Mouse (Mus musculus): ENCODE results near the gene Ypel2. TPM values are rescaled to one million over a fixed set of nuclear protein-coding genes. Genes with fewer than 3 reads are reported as not detected.

The Ypel2 gene
- polyA plus RNA-seq, 1 experiment from 2014 or later = 3.1 TPM

DNA sequence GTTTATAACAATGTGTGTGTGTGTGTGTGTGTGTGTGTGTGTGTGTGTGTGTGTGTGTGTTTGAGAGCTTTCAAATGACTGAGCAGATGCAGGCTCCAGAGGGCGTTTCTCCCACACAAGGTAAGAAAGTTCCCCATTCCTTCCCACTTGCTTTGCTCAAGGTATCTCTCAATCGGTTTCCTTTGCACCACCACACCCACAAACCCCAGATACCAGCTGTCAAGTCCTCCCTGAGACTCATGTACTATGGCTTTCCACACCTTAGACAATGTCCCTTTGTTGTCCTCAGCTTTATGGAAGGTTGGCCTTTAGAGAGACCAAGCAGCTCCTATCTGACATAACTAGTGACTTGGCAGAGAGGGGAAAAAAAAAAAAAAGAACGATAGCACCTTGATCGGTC lies 29.3 kb upstream of the Ypel2 start:
- Histone ChIP-seq H3K9ac (ENCODE audit: low read depth, low read length) (no peak overlapping the region), H3K4me2 (no peak overlapping the region), H3K27ac (ENCODE audit: low read depth, low read length) (no peak overlapping the region), H3K9me3 (ENCODE audit: control insufficient read depth, low read length) (no peaks in the 10 kb centered on the region), H3K27me3 (replicated peaks; ENCODE audit: control insufficient read depth, insufficient read depth, low read length) (no peaks in the 10 kb centered on the region), H3K4me3 (ENCODE audit: low read depth, low read length) (no peak overlapping the region), H3K36me3 (ENCODE audit: control insufficient read depth, insufficient read depth, low read length) (no peaks in the 10 kb centered on the region; the same call in 1 of the 2 replicates), H3K4me1 (replicated peaks; ENCODE audit: control insufficient read depth, insufficient read depth, low read length) (no peaks in the 10 kb centered on the region)
- ATAC-seq (replicated peaks; ENCODE audit: low FRiP score) = no peak
- no peak for DNase-seq (ENCODE audit: low spot score)
- 72% methylated on average over 4 of the region's 4 CpGs for WGBS

DNA sequence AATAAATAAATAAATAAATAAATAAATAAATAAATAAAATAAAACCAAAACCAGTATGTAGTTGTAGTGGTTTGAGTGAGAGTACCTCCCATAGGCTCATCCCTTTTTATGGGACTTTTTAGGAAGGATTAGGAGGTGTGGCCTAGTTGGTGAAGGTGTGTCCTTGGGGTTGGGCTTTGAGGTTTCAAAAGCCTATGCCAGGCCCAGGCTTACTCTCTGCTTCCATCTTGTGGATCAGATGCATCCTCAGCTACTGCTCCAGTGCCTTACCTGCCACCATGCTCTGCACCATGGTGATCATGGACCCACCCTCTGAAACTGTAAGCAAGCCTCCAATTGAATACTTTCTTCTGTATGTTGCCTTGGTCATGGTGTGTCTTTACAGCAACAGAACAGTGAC lies 28.0 kb upstream of the Ypel2 start:
- H3K27me3 ChIP-seq (replicated peaks; ENCODE audit: control insufficient read depth, insufficient read depth, low read length) = no peaks in the 10 kb centered on the region
- H3K4me2 ChIP-seq = no peak overlapping the region
- H3K9ac ChIP-seq (ENCODE audit: low read depth, low read length) = no peak overlapping the region
- no peak overlapping the region for H3K27ac ChIP-seq (ENCODE audit: low read depth, low read length)
- no peaks in the 10 kb centered on the region; the same call in 1 of the 2 replicates for H3K36me3 ChIP-seq (ENCODE audit: control insufficient read depth, insufficient read depth, low read length)
- no peak overlapping the region for H3K4me3 ChIP-seq (ENCODE audit: low read depth, low read length)
- H3K4me1 ChIP-seq (replicated peaks; ENCODE audit: control insufficient read depth, insufficient read depth, low read length) = no peaks in the 10 kb centered on the region
- no peaks in the 10 kb centered on the region for H3K9me3 ChIP-seq (ENCODE audit: control insufficient read depth, low read length)
- no peak for ATAC-seq (replicated peaks; ENCODE audit: low FRiP score)
- DNase-seq (ENCODE audit: low spot score) = no peak

DNA sequence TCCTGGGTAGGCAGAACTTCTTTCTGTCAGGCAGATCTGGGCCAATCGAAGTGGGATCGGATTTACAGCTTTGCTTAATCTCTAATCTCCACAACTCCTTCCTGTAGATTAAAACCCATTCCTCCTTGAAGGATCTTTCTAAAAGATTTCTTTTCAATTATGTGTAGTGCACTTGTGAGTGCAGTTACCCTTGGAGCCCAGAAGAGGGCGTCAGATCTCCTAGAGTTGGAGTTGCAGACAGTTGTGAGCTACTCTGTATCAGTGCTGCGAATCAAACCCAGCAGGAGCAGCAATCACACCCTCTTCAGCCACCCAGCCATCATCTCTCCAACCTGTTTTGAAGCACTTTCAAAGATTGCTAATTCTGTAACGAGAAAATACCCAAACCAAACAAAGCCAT lies 26.9 kb upstream of the Ypel2 start:
- Histone ChIP-seq H3K4me1 (replicated peaks; ENCODE audit: control insufficient read depth, insufficient read depth, low read length) (no peaks in the 10 kb centered on the region), H3K9me3 (ENCODE audit: control insufficient read depth, low read length) (no peaks in the 10 kb centered on the region), H3K27me3 (replicated peaks; ENCODE audit: control insufficient read depth, insufficient read depth, low read length) (no peaks in the 10 kb centered on the region), H3K4me3 (ENCODE audit: low read depth, low read length) (no peak overlapping the region), H3K27ac (ENCODE audit: low read depth, low read length) (no peak overlapping the region), H3K4me2 (no peak overlapping the region), H3K36me3 (ENCODE audit: control insufficient read depth, insufficient read depth, low read length) (no peaks in the 10 kb centered on the region; the same call in 1 of the 2 replicates), H3K9ac (ENCODE audit: low read depth, low read length) (no peak overlapping the region)
- ATAC-seq (replicated peaks; ENCODE audit: low FRiP score) (no peak), DNase-seq (ENCODE audit: low spot score) (no peak)
- 77% methylated on average over 5 of the region's 5 CpGs for WGBS

DNA sequence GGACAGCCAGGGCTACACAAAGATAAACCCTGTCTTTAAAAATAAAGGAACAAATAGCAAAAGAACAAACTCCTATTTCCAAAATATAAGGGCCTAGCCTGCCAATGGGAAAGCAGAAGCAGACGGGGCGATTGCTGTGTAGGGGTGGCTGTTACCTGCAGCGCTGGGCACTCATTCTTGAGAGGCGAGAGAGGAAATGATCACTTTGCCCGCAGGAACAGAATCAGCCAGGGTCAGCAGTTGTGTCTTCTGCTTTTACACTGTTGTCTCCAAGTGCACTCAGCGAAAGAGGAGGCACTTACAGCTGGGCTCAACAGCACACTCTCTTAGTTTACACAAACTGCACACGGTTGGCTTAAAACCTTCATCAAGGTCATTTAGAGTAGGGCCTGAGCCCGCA lies 25.9 kb upstream of the Ypel2 start:
- ATAC-seq (replicated peaks; ENCODE audit: low FRiP score) (no peak), DNase-seq (ENCODE audit: low spot score) (no peak)
- WGBS = 81% methylated on average over 8 of the region's 8 CpGs
- H3K27me3 ChIP-seq (replicated peaks; ENCODE audit: control insufficient read depth, insufficient read depth, low read length) = no peaks in the 10 kb centered on the region
- H3K4me2 ChIP-seq = no peak overlapping the region
- H3K36me3 ChIP-seq (ENCODE audit: control insufficient read depth, insufficient read depth, low read length) = no peaks in the 10 kb centered on the region; the same call in 1 of the 2 replicates
- no peaks in the 10 kb centered on the region for H3K9me3 ChIP-seq (ENCODE audit: control insufficient read depth, low read length)
- no peaks in the 10 kb centered on the region for H3K4me1 ChIP-seq (replicated peaks; ENCODE audit: control insufficient read depth, insufficient read depth, low read length)
- H3K9ac ChIP-seq (ENCODE audit: low read depth, low read length) = no peak overlapping the region
- H3K4me3 ChIP-seq (ENCODE audit: low read depth, low read length) = no peak overlapping the region
- H3K27ac ChIP-seq (ENCODE audit: low read depth, low read length) = no peak overlapping the region

DNA sequence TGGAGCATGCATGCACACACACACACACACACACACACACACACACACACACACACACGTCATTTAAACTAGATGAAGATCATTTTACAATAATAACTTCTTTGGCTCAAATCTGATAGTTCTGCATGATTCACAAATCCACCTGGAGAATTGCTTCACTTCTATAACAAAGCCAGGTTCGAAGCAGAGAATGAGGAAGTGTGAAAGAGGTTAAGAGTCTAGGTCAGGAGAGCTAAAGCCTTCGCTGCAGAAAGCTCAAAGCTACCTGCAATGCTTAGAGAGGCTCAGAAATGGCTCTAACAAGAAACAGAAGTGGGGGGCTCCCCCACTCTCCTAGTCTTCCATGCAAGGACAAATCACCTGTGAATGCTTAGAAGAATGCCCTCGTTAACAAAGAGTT lies 24.6 kb upstream of the Ypel2 start:
- no peak for DNase-seq (ENCODE audit: low spot score)
- no peaks in the 10 kb centered on the region for H3K4me1 ChIP-seq (replicated peaks; ENCODE audit: control insufficient read depth, insufficient read depth, low read length)
- ATAC-seq (replicated peaks; ENCODE audit: low FRiP score) = no peak
- no peak overlapping the region for H3K9ac ChIP-seq (ENCODE audit: low read depth, low read length)
- H3K9me3 ChIP-seq (ENCODE audit: control insufficient read depth, low read length) = no peaks in the 10 kb centered on the region
- no peak overlapping the region for H3K4me2 ChIP-seq
- 59% methylated on average over 4 of the region's 4 CpGs for WGBS
- no peaks in the 10 kb centered on the region for H3K27me3 ChIP-seq (replicated peaks; ENCODE audit: control insufficient read depth, insufficient read depth, low read length)
- H3K4me3 ChIP-seq (ENCODE audit: low read depth, low read length) = no peak overlapping the region
- H3K36me3 ChIP-seq (ENCODE audit: control insufficient read depth, insufficient read depth, low read length) = no peaks in the 10 kb centered on the region
- H3K27ac ChIP-seq (ENCODE audit: low read depth, low read length) = no peak overlapping the region

DNA sequence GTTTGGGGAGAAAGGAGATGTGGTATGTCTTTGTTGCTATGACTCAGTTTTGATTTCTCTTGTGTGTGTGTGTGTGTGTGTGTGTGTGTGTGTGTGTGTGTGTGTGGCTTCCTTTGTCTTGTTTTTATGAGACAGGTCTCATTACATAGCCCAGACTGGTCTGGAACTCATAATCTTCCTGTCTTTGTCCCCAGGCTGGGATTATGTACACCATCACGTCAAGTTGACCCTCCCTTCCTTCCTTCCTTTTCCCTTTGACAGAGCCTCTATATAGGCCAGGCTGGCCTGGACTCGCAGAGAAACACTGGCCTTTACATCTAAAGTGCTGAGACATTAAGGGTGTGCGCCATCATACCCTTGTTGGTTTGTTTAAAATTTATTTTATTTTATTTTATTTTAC lies 22.2 kb upstream of the Ypel2 start:
- Histone ChIP-seq H3K4me1 (replicated peaks; ENCODE audit: control insufficient read depth, insufficient read depth, low read length) (no peaks in the 10 kb centered on the region), H3K9me3 (ENCODE audit: control insufficient read depth, low read length) (no peaks in the 10 kb centered on the region), H3K27ac (ENCODE audit: low read depth, low read length) (no peak overlapping the region), H3K4me2 (no peak overlapping the region), H3K27me3 (replicated peaks; ENCODE audit: control insufficient read depth, insufficient read depth, low read length) (no peaks in the 10 kb centered on the region), H3K4me3 (ENCODE audit: low read depth, low read length) (no peak overlapping the region), H3K9ac (ENCODE audit: low read depth, low read length) (no peak overlapping the region), H3K36me3 (ENCODE audit: control insufficient read depth, insufficient read depth, low read length) (no peaks in the 10 kb centered on the region)
- DNase-seq (ENCODE audit: low spot score) (no peak), ATAC-seq (replicated peaks; ENCODE audit: low FRiP score) (no peak)
- WGBS = 62% methylated on average over 3 of the region's 3 CpGs

DNA sequence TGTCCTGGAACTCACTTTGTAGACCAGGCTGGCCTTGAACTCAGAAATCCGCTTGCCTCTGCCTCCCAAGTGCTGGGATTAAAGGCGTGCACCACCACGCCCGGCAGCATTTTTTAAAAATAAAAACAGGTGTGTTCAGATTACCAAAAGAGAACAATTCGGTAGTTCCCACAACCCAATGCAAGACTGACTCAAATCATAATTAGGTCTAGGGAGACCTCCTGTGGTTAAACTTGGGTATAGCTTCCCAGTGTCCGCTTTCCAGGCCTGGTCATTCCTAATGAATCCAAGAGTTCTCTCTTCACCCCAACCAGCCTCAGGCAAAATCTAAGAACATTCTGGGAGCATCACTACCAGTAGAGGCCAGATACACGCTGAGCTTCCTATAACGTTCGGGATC lies 17.0 kb upstream of the Ypel2 start:
- H3K4me1 ChIP-seq (replicated peaks; ENCODE audit: control insufficient read depth, insufficient read depth, low read length) = no peaks in the 10 kb centered on the region
- H3K27ac ChIP-seq (ENCODE audit: low read depth, low read length) = no peak overlapping the region
- no peak overlapping the region for H3K9ac ChIP-seq (ENCODE audit: low read depth, low read length)
- DNase-seq (ENCODE audit: low spot score) (peak; percentile 36), ATAC-seq (replicated peaks; ENCODE audit: low FRiP score) (no peak)
- no peaks in the 10 kb centered on the region for H3K27me3 ChIP-seq (replicated peaks; ENCODE audit: control insufficient read depth, insufficient read depth, low read length)
- WGBS = 18% methylated on average over 9 of the region's 9 CpGs
- no peak overlapping the region for H3K4me3 ChIP-seq (ENCODE audit: low read depth, low read length)
- H3K9me3 ChIP-seq (ENCODE audit: control insufficient read depth, low read length) = no peaks in the 10 kb centered on the region
- no peaks in the 10 kb centered on the region for H3K36me3 ChIP-seq (ENCODE audit: control insufficient read depth, insufficient read depth, low read length)
- H3K4me2 ChIP-seq = no peak overlapping the region

DNA sequence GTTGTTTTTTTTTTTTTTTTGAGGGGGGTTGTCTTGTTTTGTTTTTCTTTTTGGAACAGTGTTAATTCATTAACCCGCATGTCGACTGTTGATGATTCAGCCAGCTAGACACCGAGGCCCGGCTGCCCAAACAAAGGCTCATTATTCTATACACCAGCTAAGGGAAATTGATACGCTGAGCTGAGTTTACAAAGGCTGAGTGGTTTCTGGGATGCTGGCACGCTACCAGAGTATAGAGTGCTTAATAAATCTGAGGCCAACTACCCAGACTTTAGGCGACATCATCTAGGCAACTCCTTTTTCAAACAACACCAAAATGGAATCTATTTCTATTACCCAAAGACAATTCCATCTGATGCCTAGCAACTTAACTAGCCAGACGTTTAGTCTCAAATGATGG lies 13.9 kb upstream of the Ypel2 start:
- Histone ChIP-seq H3K27ac (ENCODE audit: low read depth, low read length) (no peak overlapping the region), H3K4me1 (replicated peaks; ENCODE audit: control insufficient read depth, insufficient read depth, low read length) (no peaks in the 10 kb centered on the region), H3K36me3 (ENCODE audit: control insufficient read depth, insufficient read depth, low read length) (no peaks in the 10 kb centered on the region), H3K27me3 (replicated peaks; ENCODE audit: control insufficient read depth, insufficient read depth, low read length) (no peaks in the 10 kb centered on the region), H3K9ac (ENCODE audit: low read depth, low read length) (no peak overlapping the region), H3K4me2 (no peak overlapping the region), H3K9me3 (ENCODE audit: control insufficient read depth, low read length) (no peaks in the 10 kb centered on the region), H3K4me3 (ENCODE audit: low read depth, low read length) (no peak overlapping the region)
- 78% methylated on average over 8 of the region's 8 CpGs for WGBS
- no peak for ATAC-seq (replicated peaks; ENCODE audit: low FRiP score)
- no peak for DNase-seq (ENCODE audit: low spot score)

DNA sequence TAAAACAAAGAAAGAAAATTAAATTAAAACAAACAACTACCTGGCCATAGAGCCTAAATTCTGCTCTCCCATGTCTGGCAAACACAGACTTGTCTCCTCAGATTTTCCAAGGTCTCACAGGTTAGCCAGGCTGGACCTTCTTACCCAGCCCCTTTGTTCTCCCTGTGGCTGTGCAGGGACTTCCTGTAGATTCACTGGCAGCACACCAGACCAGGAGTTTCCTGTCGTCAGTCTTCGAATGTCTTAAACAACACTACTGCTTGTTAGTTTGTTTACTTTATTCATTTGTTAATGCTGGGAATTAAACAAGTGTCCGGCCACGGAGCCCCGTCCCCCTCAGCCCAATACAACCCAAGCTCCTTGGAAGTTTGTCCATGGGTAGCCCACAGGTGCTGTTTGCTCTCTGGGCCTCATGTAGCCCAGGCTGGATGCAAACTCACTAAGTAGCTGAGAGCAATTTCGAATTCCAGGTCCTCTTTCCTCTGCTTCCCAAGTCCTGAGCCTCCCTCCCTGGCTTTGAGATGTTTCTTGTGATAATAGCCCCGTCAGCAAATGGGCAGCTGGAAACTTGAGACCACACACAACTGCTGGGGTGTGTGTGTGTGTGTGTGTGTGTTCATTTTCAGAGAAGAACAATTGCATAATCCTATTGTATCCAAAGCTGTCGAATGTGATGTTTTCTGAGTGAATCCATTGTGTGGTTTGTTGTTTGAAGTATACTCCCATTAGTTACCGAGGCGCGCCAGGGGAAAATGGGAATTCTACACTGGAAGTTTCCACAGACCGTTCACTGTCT lies 11.7 kb upstream of the Ypel2 start:
- no peaks in the 10 kb centered on the region for H3K27me3 ChIP-seq (replicated peaks; ENCODE audit: control insufficient read depth, insufficient read depth, low read length)
- no peak overlapping the region for H3K9ac ChIP-seq (ENCODE audit: low read depth, low read length)
- ATAC-seq (replicated peaks; ENCODE audit: low FRiP score) = no peak
- H3K4me2 ChIP-seq = no peak overlapping the region
- H3K27ac ChIP-seq (ENCODE audit: low read depth, low read length) = no peak overlapping the region
- 56% methylated on average over 12 of the region's 12 CpGs for WGBS
- no peaks in the 10 kb centered on the region for H3K4me1 ChIP-seq (replicated peaks; ENCODE audit: control insufficient read depth, insufficient read depth, low read length)
- no peak for DNase-seq (ENCODE audit: low spot score)
- H3K9me3 ChIP-seq (ENCODE audit: control insufficient read depth, low read length) = no peaks in the 10 kb centered on the region
- no peak overlapping the region for H3K4me3 ChIP-seq (ENCODE audit: low read depth, low read length)
- no peaks in the 10 kb centered on the region for H3K36me3 ChIP-seq (ENCODE audit: control insufficient read depth, insufficient read depth, low read length)
